Mouse (Mus musculus): Measurements from ENCODE around the gene R3hdml. TPM values are rescaled to one million over a fixed set of nuclear protein-coding genes. Genes with fewer than 3 reads are reported as not detected.
"Not testable (repeated sequence)": the region's sequence is repeated elsewhere in the genome, so short reads cannot be mapped to it uniquely, and the experiment has no call there.

Gene R3hdml
- not detected in 2 replicates for total RNA-seq (2015; ENCODE audit: low replicate concordance)
- not detected in 2 replicates for total RNA-seq (2017; ENCODE audit: low replicate concordance)

- ATAC-seq (replicated peaks; ENCODE audit: low FRiP score, poor library complexity, severe bottlenecking): no peak
These were observed at the start of gene R3hdml for GRCm38 (mm10) chr2:163492018-163492417. Gene R3hdml, plus strand, starts transcription at chr2:163492318.

GRCm38 (mm10) chr2:163443543-163443942 lies 48.6 kb upstream of the R3hdml start:
- ATAC-seq (replicated peaks; ENCODE audit: low FRiP score, poor library complexity, severe bottlenecking): no peak

- ATAC-seq (replicated peaks; ENCODE audit: low FRiP score, poor library complexity, severe bottlenecking): no peak
These were observed 48.1 kb upstream of the R3hdml start for GRCm38 (mm10) chr2:163444017-163444416.

- no peak for ATAC-seq (replicated peaks; ENCODE audit: low FRiP score, poor library complexity, severe bottlenecking)
These were observed 44.7 kb upstream of the R3hdml start for GRCm38 (mm10) chr2:163447375-163447774.

- no peak for ATAC-seq (replicated peaks; ENCODE audit: low FRiP score, poor library complexity, severe bottlenecking)
These were observed 42.8 kb upstream of the R3hdml start for GRCm38 (mm10) chr2:163449276-163449675.

- ATAC-seq (replicated peaks; ENCODE audit: low FRiP score, poor library complexity, severe bottlenecking): no peak
These were observed 41.3 kb upstream of the R3hdml start for GRCm38 (mm10) chr2:163450668-163451295.

GRCm38 (mm10) chr2:163452738-163453137 lies 39.4 kb upstream of the R3hdml start:
- ATAC-seq (replicated peaks; ENCODE audit: low FRiP score, poor library complexity, severe bottlenecking): no peak

- no peak for ATAC-seq (replicated peaks; ENCODE audit: low FRiP score, poor library complexity, severe bottlenecking)
These were observed 38.7 kb upstream of the R3hdml start for GRCm38 (mm10) chr2:163453378-163453777.

- no peak for ATAC-seq (replicated peaks; ENCODE audit: low FRiP score, poor library complexity, severe bottlenecking)
These were observed 33.4 kb upstream of the R3hdml start for GRCm38 (mm10) chr2:163458539-163459265.

GRCm38 (mm10) chr2:163459380-163459779 lies 32.7 kb upstream of the R3hdml start:
- no peak for ATAC-seq (replicated peaks; ENCODE audit: low FRiP score, poor library complexity, severe bottlenecking)

- no peak for ATAC-seq (replicated peaks; ENCODE audit: low FRiP score, poor library complexity, severe bottlenecking)
These were observed 31.5 kb upstream of the R3hdml start for GRCm38 (mm10) chr2:163460622-163461021.

GRCm38 (mm10) chr2:163461307-163461706 lies 30.8 kb upstream of the R3hdml start:
- not testable (repeated sequence) for ATAC-seq (replicated peaks; ENCODE audit: low FRiP score, poor library complexity, severe bottlenecking)

GRCm38 (mm10) chr2:163462386-163462785 lies 29.7 kb upstream of the R3hdml start:
- ATAC-seq (replicated peaks; ENCODE audit: low FRiP score, poor library complexity, severe bottlenecking): no peak

GRCm38 (mm10) chr2:163462801-163463200 lies 29.3 kb upstream of the R3hdml start:
- no peak for ATAC-seq (replicated peaks; ENCODE audit: low FRiP score, poor library complexity, severe bottlenecking)

GRCm38 (mm10) chr2:163463251-163463769 lies 28.8 kb upstream of the R3hdml start:
- no peak for ATAC-seq (replicated peaks; ENCODE audit: low FRiP score, poor library complexity, severe bottlenecking)

GRCm38 (mm10) chr2:163463998-163464397 lies 28.1 kb upstream of the R3hdml start:
- no peak for ATAC-seq (replicated peaks; ENCODE audit: low FRiP score, poor library complexity, severe bottlenecking)

GRCm38 (mm10) chr2:163464562-163464961 lies 27.6 kb upstream of the R3hdml start:
- ATAC-seq (replicated peaks; ENCODE audit: low FRiP score, poor library complexity, severe bottlenecking): no peak

GRCm38 (mm10) chr2:163466771-163467170 lies 25.3 kb upstream of the R3hdml start:
- ATAC-seq (replicated peaks; ENCODE audit: low FRiP score, poor library complexity, severe bottlenecking): no peak

- ATAC-seq (replicated peaks; ENCODE audit: low FRiP score, poor library complexity, severe bottlenecking): no peak
These were observed 24.5 kb upstream of the R3hdml start for GRCm38 (mm10) chr2:163467585-163467984.

- ATAC-seq (replicated peaks; ENCODE audit: low FRiP score, poor library complexity, severe bottlenecking): no peak
These were observed 23.3 kb upstream of the R3hdml start for GRCm38 (mm10) chr2:163468866-163469265.

GRCm38 (mm10) chr2:163469711-163470110 lies 22.4 kb upstream of the R3hdml start:
- no peak for ATAC-seq (replicated peaks; ENCODE audit: low FRiP score, poor library complexity, severe bottlenecking)

Measured in erythroid progenitor cell, adult 5-6 weeks (primary cell).